Mouse (Mus musculus): ENCODE results near the gene Wnt11.

GRCm38 (mm10) chr7:98894768-98895167 lies 59.9 kb downstream of the Wnt11 start:
- TF ChIP-seq CTCF (IDR thresholded peaks at IDR 0.05; ENCODE audit: insufficient read depth, low read depth, low read length) (no peak), POLR2A (IDR thresholded peaks at IDR 0.05; ENCODE audit: insufficient read depth, low read depth, low read length) (no peak)

Measured in olfactory bulb, adult 2 months (tissue).